Mouse (Mus musculus): ENCODE measurements around the gene Efcab11.

- TF ChIP-seq GATA1 (IDR thresholded peaks at IDR 0.05; ENCODE audit: borderline replicate concordance, low read length), result no peak
- TF ChIP-seq FLI1 (IDR thresholded peaks at IDR 0.05; ENCODE audit: low read length), result no peak
These were observed 149.1 kb downstream of the Efcab11 start for GRCm38 (mm10) chr12:99735172-99735571.

Data from megakaryocyte, embryonic 14.5 days (primary cell).